Mouse (Mus musculus): Measurements from ENCODE around the gene Mllt10.

The Mllt10 gene

DNA sequence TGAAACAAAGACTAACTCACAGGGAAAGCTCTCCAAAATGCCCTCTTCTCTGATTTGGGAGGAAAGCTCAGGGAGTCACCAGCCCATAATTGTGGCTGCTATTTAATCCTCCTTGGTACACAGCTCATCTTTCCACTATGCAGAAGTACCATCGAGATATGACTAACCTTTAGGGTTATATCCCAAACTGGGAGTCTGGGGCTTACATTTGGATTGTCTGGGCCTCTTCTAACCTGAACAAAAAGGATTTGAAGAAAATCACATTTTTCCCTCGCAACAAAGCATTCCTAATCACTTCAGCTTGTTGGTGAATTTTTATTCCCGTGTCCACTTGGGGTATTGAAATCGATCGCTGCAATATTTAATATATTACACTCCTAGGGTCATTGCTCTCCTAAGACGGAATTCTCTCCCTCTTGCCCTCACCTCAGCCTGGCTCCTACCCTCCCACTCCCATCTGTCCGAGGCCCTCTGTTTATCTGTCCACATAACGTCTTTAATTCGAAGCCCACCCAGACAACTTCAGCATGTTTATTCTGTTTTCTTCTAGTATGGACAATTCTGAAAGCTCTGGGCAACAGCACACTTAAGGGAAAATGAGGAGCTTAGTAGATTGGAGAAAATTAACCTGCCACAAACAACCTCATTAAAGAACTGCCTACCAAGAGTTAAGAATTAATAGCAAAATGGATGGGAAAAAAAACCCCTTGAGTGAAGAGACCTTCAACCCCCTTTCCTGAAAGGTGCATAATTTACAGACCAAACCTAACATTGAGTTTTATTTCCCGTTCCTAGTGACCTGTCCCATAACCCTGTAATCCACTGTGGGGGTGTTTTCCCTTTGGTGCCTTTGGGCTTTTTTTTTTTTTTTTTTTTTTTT, 20.4 kb upstream of the Mllt10 start:
- no peak for DNase-seq

DNA sequence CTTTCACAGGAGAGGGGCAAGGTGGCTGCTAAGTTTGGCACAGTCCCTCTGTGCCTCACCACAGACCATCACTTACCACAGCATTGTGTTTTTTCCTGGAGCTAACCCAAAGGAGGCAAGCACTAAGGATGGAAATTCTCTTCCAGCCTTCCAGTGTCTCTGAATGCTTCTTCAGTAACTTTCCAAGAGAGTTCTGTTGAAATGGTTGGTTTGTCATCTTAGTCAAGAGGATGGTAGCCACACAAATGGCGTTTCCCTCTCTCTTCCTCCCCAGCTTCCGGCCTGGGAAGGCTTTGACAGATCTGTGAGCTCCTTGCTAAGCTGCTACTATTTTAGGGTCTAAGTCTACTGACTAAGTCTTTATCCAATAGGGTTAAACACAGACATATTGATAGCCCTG, 17.5 kb upstream of the Mllt10 start, which contains the start of gene A930004D18Rik:
A930004D18Rik (minus strand) TSS at position 247 of the 400 bp plus-strand sequence.
- no peak for DNase-seq

DNA sequence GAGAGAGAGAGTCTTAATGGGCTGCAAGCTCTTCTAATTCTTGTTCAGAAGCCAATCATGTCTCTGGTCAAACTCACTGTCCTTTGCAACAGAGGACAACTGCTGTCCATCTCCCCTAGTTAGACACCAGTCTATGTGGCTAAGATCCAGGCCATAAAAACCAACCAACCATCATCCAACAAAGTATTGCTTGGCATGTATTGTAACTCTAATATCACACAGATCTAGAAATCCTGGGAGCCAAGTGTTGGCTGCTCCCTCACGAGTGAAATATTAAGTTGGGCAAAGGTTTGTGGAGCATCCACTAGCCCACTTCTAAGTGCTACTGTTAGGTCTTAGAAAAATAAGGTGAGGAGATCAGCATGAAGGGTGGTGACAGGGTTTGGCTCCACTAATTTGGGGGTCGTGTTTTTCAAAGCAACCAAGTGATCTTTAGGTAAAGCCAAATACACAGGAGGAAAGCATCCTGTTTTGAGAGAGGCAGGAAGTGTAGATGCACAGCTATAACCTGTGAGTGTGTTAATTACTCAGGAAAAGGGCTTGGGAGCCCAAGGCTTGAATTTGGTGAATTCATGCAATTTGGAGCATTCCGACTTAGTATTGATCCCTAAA, 16.8 kb upstream of the Mllt10 start:
- DNase-seq = no peak

DNA sequence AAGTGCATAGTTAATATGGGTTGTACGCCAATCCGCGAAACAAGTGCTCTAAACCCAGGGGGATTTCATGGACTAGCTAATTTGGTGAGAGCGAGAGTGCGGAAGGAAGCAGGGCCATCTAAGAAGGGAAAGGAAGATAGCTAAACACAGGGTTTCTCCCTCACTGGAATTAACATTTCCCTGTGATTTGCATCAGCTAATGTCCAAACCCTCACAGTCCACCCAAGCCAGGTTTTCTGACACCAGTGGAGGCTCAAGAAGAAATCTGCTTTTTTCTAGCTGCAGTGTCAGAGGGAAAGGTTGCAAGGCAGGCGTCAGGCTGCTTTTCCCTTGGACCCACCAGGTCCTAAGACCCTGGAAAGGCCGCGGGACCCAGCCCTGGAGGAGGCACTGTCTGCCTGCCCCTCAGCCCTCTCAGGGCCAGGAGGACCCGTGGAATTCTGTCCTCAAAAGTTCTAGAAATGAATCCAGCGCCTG, 16.1 kb upstream of the Mllt10 start:
- DNase-seq = peak; percentile 26 to 40

DNA sequence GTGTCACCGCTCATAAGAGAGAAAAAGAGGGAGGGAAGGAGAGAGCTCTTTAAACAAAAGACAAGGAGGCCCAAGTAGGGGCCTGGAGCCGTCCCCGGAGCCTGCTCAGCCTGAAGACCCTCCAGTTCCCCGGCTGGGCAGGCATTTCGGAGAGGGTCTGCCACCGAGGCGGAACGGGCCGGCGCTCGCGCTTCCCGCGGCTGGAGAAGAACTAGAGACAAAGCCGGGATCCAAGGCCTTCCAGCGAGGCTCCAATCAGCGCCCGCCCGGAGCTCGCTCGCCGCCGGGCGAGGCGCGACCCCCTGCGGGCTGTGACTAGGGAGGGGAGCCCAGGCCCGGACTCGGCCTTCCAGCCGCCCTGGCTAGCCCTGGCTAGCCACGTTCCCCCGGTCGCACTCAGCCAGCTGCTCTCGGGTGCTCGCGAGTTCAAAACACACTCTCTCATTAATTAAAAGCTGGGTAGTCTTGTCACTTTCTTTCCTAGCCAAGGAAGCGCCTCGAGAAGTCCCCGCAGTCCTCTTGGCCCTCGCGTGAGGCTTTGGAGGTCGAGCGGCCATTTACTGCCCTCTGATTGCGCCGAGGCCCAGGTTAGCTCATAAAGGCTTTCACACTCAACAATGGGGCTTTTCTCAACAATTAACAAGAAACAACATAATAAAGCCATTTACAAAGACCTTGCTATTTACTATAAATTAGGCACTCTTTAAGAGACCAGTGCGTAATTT, 15.3 kb upstream of the Mllt10 start:
- peak; percentile 57 to 70 for DNase-seq

DNA sequence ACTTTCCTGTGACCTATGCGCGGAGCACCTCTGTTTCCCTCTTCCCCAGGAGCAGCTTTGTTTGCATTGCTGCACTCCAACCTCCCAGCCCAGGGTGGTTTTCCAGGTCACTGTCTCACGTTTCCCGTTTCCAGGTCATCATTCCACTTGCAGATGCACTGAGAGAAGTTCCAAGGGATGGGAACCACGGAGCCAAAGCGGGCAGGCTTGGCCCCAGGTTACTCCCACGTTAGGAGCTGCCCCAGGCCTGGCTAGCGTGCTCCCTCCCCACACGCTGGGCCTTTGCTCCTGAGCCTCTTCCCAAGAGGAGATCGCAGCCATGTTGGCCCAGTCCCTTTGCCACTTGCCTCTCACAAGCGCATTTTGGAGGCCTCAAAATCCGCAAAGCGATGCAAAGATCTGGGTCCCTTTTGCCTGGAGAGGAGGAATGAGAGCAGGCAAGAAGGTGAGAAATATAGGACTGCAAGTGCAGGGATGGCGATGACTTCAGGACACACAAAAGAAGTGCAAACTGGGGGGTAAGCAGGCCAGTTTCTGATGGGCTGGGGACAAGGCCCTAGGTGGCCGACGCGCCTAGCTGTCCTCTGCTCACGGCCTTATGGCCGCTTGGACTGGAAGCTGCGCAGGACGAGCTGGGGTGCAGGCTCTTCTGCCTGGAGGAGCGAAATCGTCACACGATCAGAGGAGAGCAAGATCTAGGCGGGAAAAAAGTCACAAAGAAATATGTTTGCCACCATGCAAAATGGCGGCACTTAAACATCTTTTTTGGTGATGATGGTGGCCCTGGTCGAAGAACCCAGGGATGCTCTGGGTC, 14.5 kb upstream of the Mllt10 start:
- peak; percentile 53 to 69 for DNase-seq

DNA sequence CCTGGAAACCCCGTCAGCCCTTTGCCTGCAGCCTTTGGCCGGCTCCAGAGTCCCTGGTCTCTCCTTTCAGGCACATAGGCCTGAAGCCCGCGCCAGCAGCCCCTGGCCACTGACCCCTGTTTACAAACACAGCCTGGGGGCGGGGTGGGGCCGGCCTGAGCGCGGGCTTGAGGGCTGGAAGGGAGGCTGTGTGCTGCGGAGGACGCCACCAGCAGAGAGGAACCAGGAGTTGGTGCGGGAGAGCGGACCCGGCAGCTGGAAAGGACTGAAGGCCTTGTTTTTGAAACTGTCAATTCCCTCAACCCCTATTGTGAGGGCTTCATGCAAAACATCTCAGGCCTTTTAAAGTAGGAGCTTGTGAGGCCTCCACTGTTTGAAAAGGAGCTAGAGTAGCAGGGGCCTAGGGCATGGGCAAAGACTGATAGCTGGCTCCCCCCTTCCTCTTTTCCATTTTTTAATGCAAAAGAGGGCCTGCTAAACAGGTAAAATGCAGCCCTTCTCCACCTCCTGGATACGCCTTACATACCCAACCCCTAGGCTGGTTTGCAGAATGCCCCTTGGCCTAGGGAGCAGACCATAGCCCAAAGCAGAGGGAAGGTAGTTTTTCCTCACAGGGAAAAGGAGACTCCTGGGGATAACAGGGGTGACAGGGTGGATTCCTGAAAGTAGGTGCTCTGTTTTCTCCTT, 13.7 kb upstream of the Mllt10 start:
- DNase-seq = peak; percentile 46 to 69

DNA sequence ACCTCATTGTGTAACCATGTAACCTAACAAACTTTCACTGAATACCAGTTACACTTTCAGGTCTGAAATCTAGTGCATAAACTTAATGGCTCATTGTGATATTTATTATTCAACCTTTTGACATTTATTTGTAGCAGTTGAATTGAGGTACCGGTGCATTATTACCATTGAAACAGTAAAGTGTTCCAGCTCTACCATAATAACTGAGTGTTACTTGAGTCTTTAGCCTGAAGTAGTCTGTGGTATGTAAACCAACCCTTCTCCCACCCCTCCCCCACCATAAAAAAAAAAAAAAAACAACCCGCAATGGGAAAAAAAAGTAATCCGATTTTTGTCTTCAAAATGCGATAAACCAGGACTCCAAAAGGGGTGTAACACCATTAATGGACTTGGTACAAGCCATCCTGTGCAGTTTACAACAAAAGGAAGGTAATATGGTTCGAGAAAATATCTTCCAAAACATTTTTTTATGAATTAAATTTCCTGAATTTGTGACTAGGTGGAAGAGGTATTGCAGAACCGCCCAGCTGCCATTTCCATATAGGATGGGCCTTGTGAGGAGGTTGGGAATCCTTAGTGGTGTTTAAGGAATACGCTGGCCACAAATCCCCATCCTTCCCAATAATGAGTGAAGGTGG, 9.8 kb upstream of the Mllt10 start:
- DNase-seq = no peak

DNA sequence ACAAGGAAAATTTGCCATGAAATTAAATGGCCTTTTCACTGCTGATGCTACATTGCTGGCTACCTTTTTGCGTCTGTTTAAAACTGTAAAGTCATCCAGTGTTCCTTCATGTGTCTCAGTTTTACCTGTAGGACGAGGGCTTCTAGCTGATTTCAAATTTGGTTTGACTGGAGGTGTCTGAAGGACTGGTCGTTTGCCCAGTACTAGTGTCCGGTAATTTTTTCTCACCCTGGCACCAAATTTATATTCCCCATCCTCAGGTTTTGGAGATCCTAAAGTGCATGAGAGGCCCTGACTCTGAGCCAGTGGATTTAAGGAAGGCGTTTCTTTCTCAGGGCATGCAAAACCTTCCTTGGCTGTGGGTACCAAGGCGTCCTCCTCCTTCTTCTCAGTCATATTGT, 9.3 kb upstream of the Mllt10 start:
- DNase-seq = peak; percentile 19 to 54

DNA sequence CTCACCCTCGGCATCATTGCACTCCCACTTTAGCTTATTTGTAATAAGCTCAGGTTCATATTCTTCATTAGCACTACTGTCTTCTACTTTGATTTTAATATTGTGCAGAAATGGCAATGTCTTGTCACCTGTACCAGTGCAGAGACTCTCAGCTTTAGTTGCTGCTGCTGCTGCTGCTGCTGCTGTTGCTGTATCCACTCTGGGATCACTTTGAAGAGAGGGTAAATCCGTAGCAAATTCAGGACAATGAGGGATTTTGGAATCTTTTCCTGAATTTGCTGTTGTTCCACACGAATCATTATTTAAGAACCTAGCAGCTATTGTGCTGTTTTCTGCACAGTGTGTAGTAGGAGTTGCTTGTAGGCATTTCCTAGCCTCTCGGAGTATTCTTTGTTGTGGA, 8.9 kb upstream of the Mllt10 start:
- no peak for DNase-seq

DNA sequence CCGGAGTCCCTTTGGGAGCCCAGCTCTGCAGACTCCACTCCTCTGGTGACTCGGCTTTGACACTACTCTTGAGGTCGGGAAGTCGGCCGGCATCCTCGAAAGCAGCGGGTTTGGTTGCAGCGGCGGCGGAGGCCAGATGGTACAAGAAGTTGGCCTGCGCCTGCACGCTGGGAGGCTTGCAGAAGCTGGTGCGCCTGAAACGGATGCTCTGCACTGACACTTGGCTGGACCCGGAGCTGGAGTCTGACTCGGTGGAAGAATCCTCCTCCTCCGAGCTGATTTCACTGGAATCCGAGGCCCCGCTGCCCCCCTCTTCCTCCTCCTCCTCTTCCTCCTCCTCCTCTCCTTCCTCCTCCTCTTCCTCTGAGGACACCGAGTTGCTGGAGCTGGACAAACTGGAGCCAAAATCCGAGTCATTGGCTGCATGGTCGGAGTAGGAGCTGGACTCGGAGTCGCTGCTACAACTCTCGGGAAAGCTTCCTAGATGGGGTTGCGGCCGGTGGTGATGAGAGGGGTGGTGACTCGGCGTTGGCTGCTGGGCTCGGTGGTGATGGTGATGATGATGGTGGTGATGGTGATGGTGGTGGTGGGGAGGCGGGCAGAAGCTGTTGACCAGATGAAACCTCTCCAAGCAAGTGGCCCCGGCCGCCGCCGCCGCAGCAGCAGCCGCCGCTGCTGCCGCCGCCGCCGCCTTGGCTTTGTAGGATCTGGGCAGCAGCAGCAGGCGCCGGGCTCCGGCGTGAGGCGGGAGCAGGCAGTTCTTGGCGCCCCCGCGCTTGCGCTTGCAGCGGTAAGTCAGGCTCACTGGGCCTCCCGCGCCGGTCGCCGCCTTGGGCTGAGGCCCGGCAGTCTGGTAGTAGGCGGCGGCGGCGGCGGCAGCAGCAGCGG, 8.0 kb upstream of the Mllt10 start:
- peak; percentile 77 to 80 for DNase-seq

DNA sequence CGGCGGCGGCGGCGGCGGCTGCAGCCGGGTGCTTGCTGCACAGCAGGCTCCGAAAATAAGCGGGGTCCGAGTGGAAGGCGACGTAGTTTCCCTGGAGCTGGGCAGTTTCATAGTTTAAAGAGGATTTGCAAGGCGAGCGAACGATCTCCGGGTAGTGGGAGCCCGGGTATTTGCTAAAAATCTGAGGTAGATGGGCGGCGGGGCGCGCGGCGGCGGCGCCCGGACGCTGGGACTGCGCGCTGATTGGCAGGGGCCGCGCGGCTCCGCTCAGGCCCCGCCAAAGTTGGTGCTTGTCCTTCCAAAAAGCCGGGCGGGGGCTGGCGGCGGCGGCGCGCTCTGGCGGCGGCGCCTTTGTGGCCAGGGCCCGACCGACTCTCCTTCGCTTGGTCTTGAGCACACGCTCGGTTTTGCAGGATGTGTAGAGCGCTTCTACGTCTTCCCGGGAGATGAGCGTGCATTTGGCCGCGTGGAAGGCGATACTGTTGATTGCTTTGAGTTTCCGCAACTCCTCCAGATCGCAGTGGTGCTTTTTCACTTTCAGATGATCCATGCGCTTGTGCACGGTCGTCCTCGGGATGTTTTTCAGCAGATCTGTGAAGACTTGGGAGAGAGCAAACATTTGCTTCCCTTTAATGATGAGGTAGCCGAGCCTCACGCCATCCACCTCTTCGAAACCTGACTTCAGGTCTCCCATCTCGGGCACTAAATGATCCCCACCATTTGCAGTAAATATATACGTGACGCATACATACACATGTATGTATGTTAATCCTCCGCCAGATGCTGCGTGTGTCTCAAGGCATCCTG, 7.2 kb upstream of the Mllt10 start:
- peak; percentile 87 to 89 for DNase-seq

DNA sequence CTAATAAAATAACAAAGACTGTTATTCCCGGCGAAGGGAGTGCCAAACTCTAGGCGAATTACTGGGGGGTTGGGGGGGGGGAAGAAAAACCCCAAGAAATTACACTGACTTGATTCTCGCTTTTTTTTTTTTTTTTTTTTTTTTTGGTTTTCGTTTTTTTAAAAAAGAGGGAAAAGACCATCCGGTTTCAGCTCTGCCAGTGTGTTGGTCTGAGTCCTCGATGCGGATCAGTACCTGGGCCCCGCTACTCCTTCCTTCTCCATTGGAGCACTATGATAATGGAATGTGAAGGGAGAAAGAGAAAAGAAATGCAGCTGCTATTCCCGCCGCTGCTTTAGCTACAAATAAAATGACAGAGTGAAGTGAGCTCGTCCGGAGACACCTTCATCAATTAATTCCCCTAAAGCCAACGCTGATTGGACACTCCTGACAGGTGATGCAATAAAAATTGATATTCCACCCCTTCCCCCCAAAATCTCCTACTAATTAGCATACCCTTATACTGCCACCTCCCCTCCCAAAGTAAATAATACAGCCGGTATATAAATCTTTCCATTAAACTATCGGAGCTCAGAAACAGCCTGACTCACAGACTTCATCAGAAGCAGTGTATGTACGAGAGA, 6.5 kb upstream of the Mllt10 start, which contains the start of gene Skida1:
Skida1 (minus strand) TSS at position 599 of the 623 bp plus-strand sequence.
- peak; percentile 50 to 71 for DNase-seq

DNA sequence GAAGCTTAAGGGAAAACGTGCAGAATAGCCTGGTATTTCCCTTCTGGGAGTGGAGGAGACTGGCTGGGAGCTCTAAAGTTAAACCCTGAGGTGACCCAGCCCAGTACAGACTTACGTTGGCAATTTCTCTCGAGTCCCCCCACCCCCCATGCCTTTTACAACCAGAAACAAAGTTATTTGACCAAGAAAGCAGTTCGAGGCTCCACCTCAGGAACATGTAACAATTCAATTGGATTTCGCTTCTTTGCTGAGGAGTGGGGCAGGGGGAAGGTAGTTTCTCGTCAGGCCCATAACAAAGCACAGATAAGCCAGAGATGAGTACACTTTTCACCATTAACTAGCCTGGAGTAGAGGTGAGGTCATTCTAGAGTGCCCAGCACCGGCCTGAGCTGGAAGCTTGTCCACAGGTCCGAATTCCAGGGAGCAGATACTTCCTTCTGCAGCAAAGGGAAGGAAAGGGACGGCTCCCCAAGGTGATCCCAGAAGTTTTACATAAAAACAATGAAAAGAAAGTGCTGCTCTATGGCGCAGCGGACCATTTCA, 5.7 kb upstream of the Mllt10 start:
- peak; percentile 17 to 56 for DNase-seq

DNA sequence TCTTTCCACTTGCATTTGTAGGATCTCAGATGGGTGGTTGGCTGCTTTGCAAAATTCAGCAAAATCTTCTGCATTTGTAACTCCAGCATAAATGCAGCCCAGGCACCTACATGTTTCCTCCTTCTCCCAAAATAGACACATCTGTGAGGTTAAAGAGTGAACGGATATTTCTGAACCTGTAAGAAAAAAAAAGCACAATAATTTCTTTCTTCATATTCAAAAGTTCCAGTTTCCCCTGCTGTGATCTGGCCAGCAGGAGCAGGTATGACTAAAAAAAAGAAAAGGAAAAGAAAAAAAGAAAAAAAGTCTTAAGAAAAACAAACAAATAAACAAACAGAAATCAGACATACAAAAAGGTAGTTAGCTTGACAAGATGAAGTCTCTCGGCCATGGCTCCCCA, 5.0 kb upstream of the Mllt10 start:
- DNase-seq = no peak

DNA sequence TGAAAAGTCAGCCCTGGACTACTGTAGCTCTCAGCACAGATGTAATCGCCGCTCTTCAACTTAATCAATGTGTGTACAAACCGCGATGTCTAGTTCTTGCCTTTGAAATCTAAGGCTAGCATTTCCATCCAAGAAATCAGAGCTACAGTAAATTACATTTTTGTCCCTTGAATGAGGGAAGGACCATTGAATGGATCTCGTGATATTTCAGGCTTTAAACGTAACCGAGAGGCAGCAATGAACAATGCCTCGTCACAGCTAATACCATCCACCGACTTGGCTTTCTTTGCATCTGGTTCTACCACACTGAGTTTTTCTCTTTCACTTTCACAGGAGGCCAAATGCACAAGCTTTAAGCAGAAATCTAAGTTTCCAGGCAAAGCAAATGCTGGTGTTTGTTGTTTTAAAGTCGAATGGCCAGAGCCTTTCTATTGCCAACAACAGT, 4.5 kb upstream of the Mllt10 start:
- peak in 1 of 2 experiments; percentile 52 for DNase-seq

DNA sequence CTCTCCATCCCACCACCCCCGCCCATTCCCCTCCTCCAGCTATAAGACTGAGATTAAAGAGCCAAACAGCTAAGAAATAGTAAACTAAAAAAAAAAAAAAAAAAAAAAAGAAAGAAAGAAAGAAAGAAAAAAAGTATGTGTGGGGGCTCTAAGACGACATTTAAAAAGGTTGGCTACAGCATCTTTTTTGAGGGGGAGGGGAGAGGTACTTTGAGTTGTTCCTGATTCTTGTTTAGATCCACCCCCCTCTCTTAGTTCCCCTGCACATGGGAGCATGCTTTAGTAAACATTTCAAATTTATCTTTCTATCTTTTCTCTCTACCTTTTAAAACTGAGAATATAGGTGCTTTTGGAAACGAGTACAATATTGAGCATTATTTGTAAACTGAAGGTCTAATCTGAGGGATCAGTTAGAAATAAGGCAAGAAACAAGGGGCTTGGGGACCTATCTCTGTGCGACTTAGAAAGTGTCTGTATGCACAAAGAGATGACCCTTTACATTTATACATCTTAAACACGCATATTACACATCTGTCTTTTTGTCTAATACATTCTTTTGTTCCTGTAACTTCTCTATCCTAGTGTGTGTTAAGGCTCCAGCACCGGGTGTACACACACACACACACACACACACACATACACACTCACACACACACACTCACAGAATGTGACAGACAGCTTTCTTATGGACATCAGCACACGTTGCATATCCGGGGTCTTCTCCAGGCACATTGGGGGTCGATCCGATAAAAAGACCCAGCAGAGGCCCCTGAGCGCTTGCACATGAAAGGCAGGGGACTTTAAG, 3.8 kb upstream of the Mllt10 start:
- DNase-seq = peak; percentile 18 to 27

DNA sequence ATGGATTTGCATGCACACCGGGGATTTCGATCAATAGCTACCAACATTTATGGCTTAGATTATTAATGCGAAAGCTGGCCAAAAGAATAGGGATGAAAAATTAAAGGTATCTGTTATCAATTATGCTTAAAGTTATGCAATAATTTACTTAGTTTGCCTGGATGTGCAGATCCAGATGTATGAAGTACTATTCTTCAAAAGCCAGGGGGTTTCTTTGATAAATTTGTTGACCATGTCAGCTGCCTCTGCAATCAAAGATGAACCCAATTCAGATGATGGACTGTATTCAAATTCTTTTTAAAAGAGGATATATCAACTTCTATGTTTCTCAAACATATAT, 3.2 kb upstream of the Mllt10 start:
- DNase-seq = no peak

Data from cerebellum, postnatal 14 days (tissue).